ENCODE assay signal across 8 mouse cellular contexts in genomic region chr4:140084521-140085011, GRCm38 (mm10).
DNase-seq lines count a peak whose midpoint lies in the region; ATAC-seq and TF ChIP-seq lines count a peak whose summit lies in the region.

No protein-coding gene starts in this region.

- H3K4me2 ChIP-seq in heart, embryonic 13.5 days: no peak overlapping the region
- no peak overlapping the region for H3K4me2 ChIP-seq in neural tube, embryonic 15.5 days

- H3K27ac ChIP-seq in left cerebral cortex, adult 2 months: peak overlapping the region; percentile 22
- H3K27ac ChIP-seq in heart, embryonic 13.5 days (replicated peaks): peak overlapping the region; percentile 58
- peak overlapping the region; percentile 60; the same call in 1 of the 2 replicates for H3K27ac ChIP-seq in neural tube, embryonic 15.5 days (replicated peaks)

- no peak for ATAC-seq in heart, embryonic 13.5 days (ENCODE audit: extremely low read depth, insufficient number of reproducible peaks, low FRiP score, low TSS enrichment)
- ATAC-seq in neural tube, embryonic 15.5 days (ENCODE audit: low FRiP score): no peak
- no peak for ATAC-seq in megakaryocyte progenitor cell, adult 5-6 weeks (replicated peaks; ENCODE audit: poor library complexity)

- TF ChIP-seq CTCF in left cerebral cortex, adult 2 months (IDR thresholded peaks at IDR 0.05): no peak

- intact Hi-C loops in left cerebral cortex, adult 2 months (cut with DNase I): no loop called here
- intact Hi-C loops in left cerebral cortex, postnatal 36 days (cut with DNase I): no loop called here

- no peaks in the 10 kb centered on the region for H3K36me3 ChIP-seq in heart, embryonic 13.5 days
- H3K36me3 ChIP-seq in neural tube, embryonic 15.5 days: no peaks in the 10 kb centered on the region

- peak; percentile 40 for DNase-seq in adrenal gland, adult 2 months
- DNase-seq in adrenal gland, adult 18-20 months (ENCODE audit: low spot score in 2 of 2): no peak
- DNase-seq in left cerebral cortex, adult 2 months (ENCODE audit: extremely low spot score in 1 of 2, low spot score in 2 of 2): peak in 1 of 2 experiments; percentile 38
- no peak for DNase-seq in left cerebral cortex, postnatal 36 days (ENCODE audit: low spot score in 2 of 2)
- DNase-seq in right cerebral cortex, adult 18-20 months: no peak

- H3K9ac ChIP-seq in heart, embryonic 13.5 days: no peak overlapping the region
- no peak overlapping the region for H3K9ac ChIP-seq in neural tube, embryonic 15.5 days (replicated peaks)

- WGBS in heart, embryonic 13.5 days: 47% methylated on average over 11 of the region's 11 CpGs
- WGBS in neural tube, embryonic 15.5 days: 44% methylated on average over 11 of the region's 11 CpGs

- H3K9me3 ChIP-seq in heart, embryonic 13.5 days: no peaks in the 10 kb centered on the region
- no peaks in the 10 kb centered on the region for H3K9me3 ChIP-seq in neural tube, embryonic 15.5 days (replicated peaks)

- peaks cover 7% of the 10 kb centered on the region for H3K4me1 ChIP-seq in heart, embryonic 13.5 days
- H3K4me1 ChIP-seq in neural tube, embryonic 15.5 days: peaks cover 26% of the 10 kb centered on the region

- H3K27me3 ChIP-seq in heart, embryonic 13.5 days (replicated peaks): 0 out of 2 replicates have a peak, but pooled peaks cover 3% of the 10 kb centered on the region
- H3K27me3 ChIP-seq in neural tube, embryonic 15.5 days (replicated peaks): no peaks in the 10 kb centered on the region

- no peak overlapping the region for H3K4me3 ChIP-seq in left cerebral cortex, adult 2 months
- no peak overlapping the region for H3K4me3 ChIP-seq in heart, embryonic 13.5 days
- no peak overlapping the region for H3K4me3 ChIP-seq in neural tube, embryonic 15.5 days (replicated peaks)
